Mouse (Mus musculus) layer of hippocampus, postnatal 14 days (tissue): ENCODE measurements around the gene Atg4d. TPM values are rescaled to one million over a fixed set of nuclear protein-coding genes. Genes with fewer than 3 reads are reported as not detected.
"Not testable (repeated sequence)": the region's sequence is repeated elsewhere in the genome, so short reads cannot be mapped to it uniquely, and the experiment has no call there.

ENCODE experiments used
- DNase-seq, 2 experiments: peaks; one replicate each; pipeline ENCODE4 v3.0.0; 2021 to 2022; ENCODE audit warnings: low spot score in 2 of 2, mixed read lengths in 1 of 2
- total RNA-seq, 2 experiments: library from RNA; stranded (reverse); gene quantifications; 2 replicates each; pipeline ENCODE4 v1.2.3; 2021

Atg4d gene
- total RNA-seq, 2 experiments from 2014 or later: 33.5 to 39.3 TPM

DNA sequence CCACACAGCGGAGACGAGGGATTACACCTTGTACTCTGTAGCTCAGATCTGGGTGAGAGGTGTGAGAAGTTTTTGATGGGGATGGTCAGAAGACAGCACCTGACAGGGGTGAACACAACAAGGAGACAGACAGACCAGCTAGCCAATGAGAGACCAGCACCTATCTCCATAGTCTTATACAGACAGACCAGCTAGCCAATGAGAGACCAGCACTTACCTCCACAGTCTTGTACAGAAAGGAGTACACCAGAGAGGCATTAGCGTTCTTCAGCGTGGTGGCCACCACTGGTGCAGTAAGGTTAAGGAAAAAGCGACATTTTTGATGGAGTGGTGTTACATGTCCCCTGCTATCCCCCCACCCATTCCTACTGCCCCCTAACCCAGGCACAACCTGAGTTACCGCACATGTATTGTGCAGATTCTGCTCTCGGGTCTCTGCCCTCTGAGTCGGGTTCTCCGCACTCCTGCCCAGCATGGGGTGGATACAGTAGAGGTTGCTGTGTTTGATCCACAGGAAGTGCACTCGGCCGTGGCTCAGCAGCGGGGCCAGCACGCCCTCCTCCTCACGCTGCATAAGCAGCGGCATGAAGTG lies 44.2 kb downstream of the Atg4d start:
- DNase-seq: no peak

DNA sequence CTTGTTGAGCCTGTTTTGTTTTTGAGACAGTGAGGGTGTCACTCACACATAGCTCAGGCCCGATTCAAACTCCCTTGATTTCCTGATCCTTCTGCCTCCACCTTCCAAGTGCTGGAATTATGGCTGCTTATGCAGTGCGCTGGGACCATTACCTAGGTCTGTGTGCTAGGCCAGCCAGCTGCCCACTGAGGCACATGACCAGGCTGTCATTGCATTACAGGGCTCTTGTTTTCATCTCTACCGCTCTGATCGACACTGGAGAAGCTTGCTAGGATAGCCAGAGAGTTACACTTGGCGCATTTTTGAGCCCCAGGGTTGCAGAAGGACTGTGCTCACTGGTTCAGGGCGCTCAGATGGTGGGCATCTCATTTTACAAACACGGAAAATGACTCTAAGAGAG lies 46.6 kb downstream of the Atg4d start:
- no peak for DNase-seq

DNA sequence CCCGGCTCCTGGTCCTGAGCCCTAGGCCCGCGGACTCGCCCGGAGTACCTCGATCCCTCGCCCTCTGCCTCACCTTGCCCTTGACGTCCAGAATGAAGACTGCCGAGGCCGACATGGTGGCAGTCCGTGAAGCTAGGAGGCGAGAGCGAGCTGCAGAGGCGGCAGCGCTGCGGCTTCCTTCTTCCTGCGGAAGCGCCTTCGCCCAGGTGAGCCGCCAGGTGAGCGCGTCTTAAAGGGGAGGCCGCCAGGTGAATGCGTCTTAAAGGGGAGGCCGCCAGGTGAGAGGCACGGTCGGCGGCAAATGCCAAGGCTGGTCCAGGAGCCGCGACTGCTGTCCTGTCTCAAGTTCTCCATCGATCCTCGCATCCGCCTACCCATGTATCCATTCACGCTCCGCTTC lies 47.0 kb downstream of the Atg4d start, which contains the start of gene Ap1m2:
TSS of gene Ap1m2 (minus strand) at position 204 of the 400 bp plus-strand sequence.
- DNase-seq: no peak

DNA sequence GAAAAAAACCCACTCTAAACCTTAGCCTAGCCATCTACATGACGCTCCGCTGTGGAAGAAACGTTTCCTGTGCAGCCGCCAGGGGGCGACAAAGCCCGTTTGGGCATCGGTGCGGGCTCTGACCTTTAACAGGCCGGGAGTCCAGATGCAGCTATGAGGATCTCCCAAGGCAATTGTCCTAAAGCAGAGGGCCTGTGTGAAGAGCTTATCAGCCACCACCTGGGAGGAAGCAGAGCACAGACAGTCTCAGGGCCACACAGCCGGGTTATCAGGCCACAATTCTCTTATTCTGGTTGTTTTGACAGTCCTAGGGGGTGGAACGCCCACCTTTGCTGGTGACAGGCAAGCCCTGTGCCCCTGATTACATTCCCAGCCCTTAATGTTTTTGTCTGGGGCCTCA lies 48.3 kb downstream of the Atg4d start:
- peak; percentile 81 to 84 for DNase-seq

DNA sequence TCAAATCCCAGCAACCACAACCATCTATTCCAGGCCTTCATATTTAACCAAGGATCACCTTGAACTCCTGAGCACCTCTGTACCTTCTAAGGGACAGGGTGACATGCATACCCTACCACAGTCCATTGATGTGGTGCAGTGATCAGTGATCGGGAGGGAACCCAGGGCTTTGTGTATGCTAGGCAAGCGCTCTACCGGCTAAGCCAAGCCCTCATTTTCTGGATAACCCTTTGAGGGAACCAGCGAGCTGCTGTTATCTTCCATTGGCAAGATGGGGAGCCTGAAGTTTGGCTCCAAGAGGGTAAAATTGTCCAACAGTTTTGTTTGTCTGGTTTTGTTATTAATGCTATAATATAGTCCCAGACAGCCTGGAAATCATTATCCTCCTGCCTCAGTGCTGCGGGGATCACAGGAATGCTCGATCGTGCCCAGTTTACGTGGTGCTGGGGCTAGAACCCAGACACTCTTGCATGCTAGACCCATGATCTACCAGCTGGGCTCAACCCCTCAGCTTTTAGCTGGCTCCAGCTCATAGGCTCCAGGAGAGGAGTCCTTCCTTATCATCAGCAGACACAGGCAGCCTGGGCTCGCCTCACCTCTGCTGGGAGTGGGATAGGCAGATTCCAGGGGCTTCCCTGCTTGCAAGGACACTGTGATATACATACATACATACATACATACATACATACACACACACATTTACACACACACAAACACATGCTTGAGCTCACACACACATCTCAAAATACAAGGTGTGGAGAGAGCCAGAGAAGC lies 49.5 kb downstream of the Atg4d start:
- DNase-seq: no peak

DNA sequence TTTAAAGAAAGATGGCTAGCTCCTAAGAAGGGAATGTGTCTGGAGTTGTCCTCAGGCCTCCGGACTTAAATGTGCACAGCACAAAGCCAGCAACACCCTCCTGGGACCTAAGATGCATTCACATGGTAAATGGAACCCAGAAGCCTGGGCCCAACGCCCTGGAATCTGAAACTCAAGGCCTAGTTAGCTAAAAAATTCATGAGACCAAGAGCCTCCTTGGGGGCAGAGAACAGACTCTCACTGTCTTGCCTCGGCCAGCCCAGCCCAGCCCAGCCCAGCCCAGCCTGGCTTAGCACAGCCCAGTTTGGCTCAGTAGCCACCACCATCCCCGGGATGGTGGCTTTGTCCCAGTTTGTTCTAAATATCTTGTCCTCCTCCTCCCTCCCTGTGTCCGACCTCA lies 50.3 kb downstream of the Atg4d start:
- no peak for DNase-seq

DNA sequence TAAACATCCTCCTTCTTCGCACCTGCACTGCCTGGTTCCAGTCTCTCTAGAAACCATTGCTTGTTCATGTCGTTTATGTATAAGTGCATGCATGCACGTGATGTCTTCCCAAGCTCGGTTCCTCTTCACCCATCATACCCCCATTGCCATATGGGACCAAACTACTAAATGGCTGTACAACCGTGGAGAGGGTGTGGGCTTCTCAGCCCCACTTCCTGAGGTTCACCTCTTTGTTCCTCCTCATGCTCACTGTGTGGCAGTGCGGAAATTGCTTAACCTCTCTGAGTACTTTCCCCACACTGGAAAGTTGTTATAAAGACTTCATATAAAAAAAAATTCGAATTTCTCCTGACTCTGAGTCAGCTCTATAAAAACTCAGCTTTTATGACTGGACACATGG lies 51.6 kb downstream of the Atg4d start:
- no peak for DNase-seq

DNA sequence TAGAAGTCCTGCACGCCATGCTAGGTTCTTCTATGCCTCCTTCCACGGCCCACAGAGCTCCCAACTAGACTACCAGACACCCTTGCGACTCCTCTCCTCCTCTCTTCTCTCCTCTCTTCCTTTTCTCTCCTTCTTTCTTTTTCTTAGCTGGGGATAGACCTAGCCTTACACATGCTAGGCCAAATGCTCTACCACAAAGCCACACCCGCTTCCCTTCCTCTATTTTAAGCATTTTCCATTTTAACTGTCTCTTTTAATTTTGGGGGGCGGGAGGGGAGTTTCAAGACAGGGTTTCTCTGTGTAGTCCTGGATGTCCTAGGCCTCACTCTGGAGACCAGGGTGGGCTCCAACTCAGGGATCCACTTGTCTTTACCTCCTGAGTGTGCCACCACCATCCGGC lies 53.7 kb downstream of the Atg4d start:
- DNase-seq: no peak

DNA sequence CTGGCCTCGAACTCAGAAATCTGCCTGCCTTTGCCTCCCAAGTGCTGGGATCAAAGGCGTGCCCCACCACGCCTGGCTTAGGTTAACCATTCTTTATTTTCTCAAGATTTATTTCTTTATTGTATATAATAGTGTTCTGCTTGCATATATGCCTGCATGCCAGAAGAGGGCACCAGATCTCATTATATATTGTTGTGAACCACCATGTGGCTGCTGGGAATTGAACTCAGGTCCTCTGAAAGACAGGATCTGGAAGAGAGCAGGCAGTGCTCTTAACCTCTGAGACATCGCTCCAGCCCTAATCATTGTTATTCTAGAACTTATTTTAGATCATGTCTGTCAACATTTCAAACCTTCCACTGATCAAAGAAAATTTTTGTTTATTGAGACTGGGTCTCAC lies 54.4 kb downstream of the Atg4d start:
- no peak for DNase-seq

DNA sequence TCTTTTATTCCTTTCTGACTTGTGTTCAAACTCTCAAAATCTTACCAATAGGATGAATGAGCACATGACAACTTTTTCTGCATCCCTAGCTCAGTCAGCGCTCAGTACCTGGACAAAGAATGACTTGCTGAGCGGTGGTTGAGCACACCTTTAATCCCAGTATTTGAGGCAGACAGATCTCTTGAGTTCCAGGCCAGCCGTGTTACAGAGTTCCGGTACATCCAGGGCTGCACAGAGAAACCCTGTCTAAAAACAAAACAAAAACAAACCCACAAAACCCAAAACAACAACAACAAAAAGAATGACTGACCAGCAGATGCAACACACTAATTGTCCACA lies 55.2 kb downstream of the Atg4d start:
- no peak for DNase-seq

DNA sequence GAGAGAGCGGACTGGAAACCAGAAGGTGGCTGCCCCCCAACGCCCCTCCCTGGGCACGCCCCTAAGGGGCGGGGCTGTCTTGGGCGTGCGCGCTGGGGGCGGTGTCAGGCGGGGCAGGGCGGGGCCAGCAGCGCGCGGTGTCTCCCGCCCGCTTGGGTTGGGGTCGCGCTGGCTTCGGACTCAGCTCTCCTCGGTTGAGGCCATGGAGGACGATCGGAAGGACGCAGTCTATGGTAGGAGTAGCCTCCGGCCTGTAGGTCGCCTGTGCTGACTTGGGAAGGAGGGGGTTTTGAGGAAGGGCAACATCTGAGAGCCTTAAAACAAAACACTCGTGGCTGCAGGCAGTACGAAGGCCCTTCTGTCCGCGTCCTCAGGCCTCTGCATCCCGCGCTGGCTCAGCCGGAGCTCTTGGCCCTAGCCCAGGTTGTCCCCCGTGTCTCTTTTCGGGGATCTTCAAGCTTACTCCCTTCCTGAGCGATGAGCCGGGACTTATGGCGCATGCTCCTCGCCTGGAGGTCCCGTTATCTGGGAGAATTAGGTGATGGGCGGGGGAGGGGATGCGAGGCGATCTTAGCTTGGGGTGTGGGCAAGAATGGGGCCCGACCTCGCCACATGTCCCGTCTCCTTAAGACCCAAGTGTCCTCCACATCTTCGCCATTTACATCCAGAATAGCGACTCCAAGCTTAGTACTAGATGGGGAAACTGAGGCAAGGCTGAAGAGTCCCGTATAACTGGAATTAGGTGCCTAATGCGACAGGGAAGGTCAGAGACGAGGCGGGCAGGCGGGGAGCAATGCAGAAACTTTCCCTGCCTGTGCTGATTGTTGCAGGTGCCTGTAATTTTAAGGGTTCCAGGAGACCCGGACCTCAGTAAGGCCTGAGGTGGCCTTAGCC lies 55.8 kb downstream of the Atg4d start, which contains the start of gene Slc44a2:
TSS of gene Slc44a2 (plus strand) at position 80 of the 894 bp plus-strand sequence.
- DNase-seq: peak; percentile 72 to 75

DNA sequence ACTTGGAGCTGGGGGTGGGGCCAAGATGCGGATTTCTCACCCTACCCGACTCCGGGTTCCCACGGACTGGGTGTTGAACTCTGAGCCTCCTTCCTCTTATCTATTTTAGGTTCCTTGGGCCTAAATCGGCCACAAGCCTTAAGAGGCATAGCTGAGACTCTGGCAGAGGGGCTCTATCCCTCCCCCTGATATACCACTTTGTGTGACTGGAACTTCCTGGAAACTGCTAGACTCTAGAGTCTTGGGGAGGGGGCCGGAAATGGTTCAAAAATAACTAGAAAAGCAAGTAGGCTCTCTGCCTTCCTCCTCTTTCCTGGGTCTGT lies 56.4 kb downstream of the Atg4d start:
- peak; percentile 12 to 39 for DNase-seq

DNA sequence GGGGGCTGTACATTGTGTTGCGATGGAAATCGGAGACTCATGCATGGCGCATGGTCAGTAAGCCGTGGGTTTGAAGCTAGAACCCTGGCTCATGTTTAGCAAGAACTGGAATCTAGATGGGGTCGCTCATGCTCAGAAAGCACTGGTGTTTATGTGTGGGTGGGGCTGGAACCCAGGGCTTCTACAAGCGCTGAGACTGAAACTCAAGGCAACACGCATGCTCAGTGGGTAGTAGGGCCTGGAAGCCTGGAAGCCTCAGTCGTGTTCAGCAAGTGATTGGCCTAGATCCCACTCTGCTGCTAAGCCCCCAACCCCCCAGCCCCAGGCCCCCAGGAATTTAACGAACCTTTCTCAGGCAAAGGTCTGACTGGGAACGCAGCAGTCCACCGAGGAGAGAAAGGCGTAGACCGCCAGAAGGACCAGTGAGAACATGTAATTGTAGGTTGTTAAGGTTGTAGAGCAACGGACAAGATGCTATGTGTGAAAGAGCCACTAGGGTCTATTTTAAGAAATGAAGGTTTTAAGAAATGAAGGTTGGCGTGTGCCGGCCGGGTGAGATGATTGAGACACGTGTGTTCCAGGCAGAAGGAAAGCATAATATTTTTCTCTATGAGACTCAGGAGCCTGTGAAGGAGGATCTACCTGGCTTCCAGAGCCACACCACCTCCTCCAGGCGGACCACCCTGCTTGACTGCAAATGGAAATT lies 57.3 kb downstream of the Atg4d start:
- DNase-seq: no peak

DNA sequence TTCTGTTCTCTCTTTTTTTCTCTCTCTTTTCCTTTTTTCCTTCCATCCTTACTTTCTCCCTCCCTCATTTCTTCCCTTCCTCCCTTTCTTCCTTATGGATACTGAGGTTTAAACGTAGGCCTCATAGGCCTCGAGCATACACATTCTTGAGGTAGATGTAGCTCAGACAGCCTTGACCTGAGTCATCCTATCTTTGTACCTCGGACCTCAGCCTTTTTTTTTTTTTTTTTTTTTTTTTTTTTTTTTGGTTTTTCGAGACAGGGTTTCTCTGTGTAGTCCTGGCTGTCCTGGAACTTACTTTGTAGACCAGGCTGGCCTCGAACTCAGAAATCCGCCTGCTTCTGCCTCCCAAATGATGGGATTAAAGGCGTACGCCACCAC lies 57.8 kb downstream of the Atg4d start:
- not testable (repeated sequence) for DNase-seq

DNA sequence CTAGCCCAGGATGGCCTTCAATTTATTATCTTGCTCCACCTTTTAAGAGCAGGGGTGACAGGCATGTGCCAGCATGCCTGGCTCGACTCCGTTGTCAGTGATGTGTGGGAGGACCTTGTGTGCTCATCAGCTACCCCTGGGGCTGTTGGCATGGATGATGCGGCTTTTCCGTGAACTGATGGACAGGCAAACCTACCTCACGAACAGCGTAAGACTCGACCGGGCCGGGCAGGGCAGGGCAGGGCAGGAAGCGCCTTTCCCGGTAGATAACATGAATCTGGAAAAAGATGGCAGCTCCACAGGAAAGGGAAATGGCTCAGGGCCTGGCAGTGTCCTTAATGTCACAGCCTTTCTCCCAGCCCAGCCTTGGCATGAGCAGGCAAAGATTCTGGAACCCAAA lies 59.2 kb downstream of the Atg4d start:
- no peak for DNase-seq

Other genes with a start within 250 kb of the Atg4d start
- 1 to 10 TPM; 2.9 to 3.2 TPM for gene Icam1, start 249.3 kb upstream of the Atg4d start, total RNA-seq
- under 1 TPM; 0.41 to 0.44 TPM for gene Icam4, start 235.9 kb upstream of the Atg4d start, total RNA-seq
- 100 to 1,000 TPM; 337 to 341 TPM for gene Icam5, start 233.2 kb upstream of the Atg4d start, total RNA-seq
- gene Zglp1, start 198.2 kb upstream of the Atg4d start, total RNA-seq: 1 to 10 TPM in 1 of 2 experiments, not detected in 1; 2.0 TPM
- 1 to 10 TPM in 1 of 2 experiments, under 1 TPM in 1; 0.55 to 1.6 TPM for gene Gm49373, start 192.2 kb upstream of the Atg4d start, total RNA-seq
- gene Fdx1l, start 191.7 kb upstream of the Atg4d start, total RNA-seq: 10 to 100 TPM; 53.6 to 58.8 TPM
- 1 to 10 TPM; 1.8 to 2.0 TPM for gene Gm38431, start 173.3 kb upstream of the Atg4d start, total RNA-seq
- gene Raver1, start 173.3 kb upstream of the Atg4d start, total RNA-seq: 10 to 100 TPM; 34.0 to 37.4 TPM
- 10 to 100 TPM; 14.2 to 14.3 TPM for gene Tyk2, start 134.1 kb upstream of the Atg4d start, total RNA-seq
- gene Cdc37, start 115.3 kb upstream of the Atg4d start, total RNA-seq: 100 to 1,000 TPM; 129 to 136 TPM
- gene Pde4a, start 99.6 kb upstream of the Atg4d start, total RNA-seq: 10 to 100 TPM; 63.8 to 69.9 TPM
- gene Keap1, start 25.9 kb upstream of the Atg4d start, total RNA-seq: 10 to 100 TPM; 52.5 to 55.7 TPM
- gene S1pr5, start 16.9 kb upstream of the Atg4d start, total RNA-seq: 1 to 10 TPM; 8.8 to 9.7 TPM
- 10 to 100 TPM; 32.1 to 33.4 TPM for gene Kri1, start 22.7 kb downstream of the Atg4d start, total RNA-seq
- 10 to 100 TPM; 58.9 to 62.0 TPM for gene Cdkn2d, start 26.1 kb downstream of the Atg4d start, total RNA-seq
- under 1 TPM in 1 of 2 experiments, not detected in 1; 0.50 TPM for gene Ap1m2, start 47.0 kb downstream of the Atg4d start, total RNA-seq
- gene Slc44a2, start 55.4 kb downstream of the Atg4d start, total RNA-seq: 10 to 100 TPM; 53.4 to 61.0 TPM
- 10 to 100 TPM; 78.1 to 91.5 TPM for gene Ilf3, start 102.6 kb downstream of the Atg4d start, total RNA-seq
- 10 to 100 TPM; 32.0 to 33.9 TPM for gene Qtrt1, start 146.5 kb downstream of the Atg4d start, total RNA-seq
- 10 to 100 TPM; 70.0 to 77.2 TPM for gene Dnm2, start 159.6 kb downstream of the Atg4d start, total RNA-seq
- 10 to 100 TPM; 13.7 to 15.0 TPM for gene Tmed1, start 245.0 kb downstream of the Atg4d start, total RNA-seq